ENCODE assay signal across 22 mouse cellular contexts in genomic region chr5:120393871-120394667, GRCm38 (mm10). TPM values are rescaled to one million over a fixed set of nuclear protein-coding genes. Genes with fewer than 3 reads are reported as not detected.
A peak's percentile ranks its signal among the peaks of the same experiment; 100 is the strongest.
DNase-seq lines count a peak whose midpoint lies in the region; ATAC-seq and TF ChIP-seq lines count a peak whose summit lies in the region.
"Had no signal": no experiment of that assay in that cellular context is flagged by ENCODE, and none has a peak within 500 bp of the region (broad histone marks: within the 10 kb centered on the region; RNA-seq: fewer than 3 reads in every experiment).

No protein-coding gene starts in this region.

- no peaks in the 10 kb centered on the region for H3K36me3 ChIP-seq in E14TG2a.4 (ENCODE audit: insufficient read depth, low read length)
- no peaks in the 10 kb centered on the region for H3K36me3 ChIP-seq in hindbrain, embryonic 11.5 days (ENCODE audit: control insufficient read depth, insufficient read depth, low read length)
- H3K36me3 ChIP-seq in midbrain, embryonic 14.5 days (ENCODE audit: control insufficient read depth, insufficient read depth, low read length) = no peaks in the 10 kb centered on the region
- H3K36me3 ChIP-seq: liver, embryonic 13.5 days had no signal

- H3K27ac ChIP-seq in hindbrain, embryonic 11.5 days (ENCODE audit: low read depth, low read length) = peak overlapping the region; percentile 84
- H3K27ac ChIP-seq in midbrain, embryonic 14.5 days (replicated peaks; ENCODE audit: low read depth, low read length) = peak overlapping the region; percentile 45; the same call in 1 of the 2 replicates
- H3K27ac ChIP-seq: liver, embryonic 13.5 days; stomach, postnatal 0 days had no signal

- H3K4me3 ChIP-seq in E14TG2a.4 (replicated peaks; ENCODE audit: low read length) = peak overlapping the region; percentile 63
- no peak overlapping the region for H3K4me3 ChIP-seq in hindbrain, embryonic 11.5 days (ENCODE audit: low read depth, low read length)
- no peak overlapping the region for H3K4me3 ChIP-seq in midbrain, embryonic 14.5 days (replicated peaks; ENCODE audit: low read depth, low read length)
- H3K4me3 ChIP-seq: erythroblast, embryonic 14.5 days; liver, embryonic 13.5 days; megakaryocyte, embryonic 14.5 days had no signal

- ATAC-seq in hindbrain, embryonic 11.5 days (ENCODE audit: low FRiP score) = peak; percentile 91
- ATAC-seq in midbrain, embryonic 14.5 days (ENCODE audit: low FRiP score, low TSS enrichment) = no peak; the same call in 1 of the 2 replicates
- ATAC-seq: lung, postnatal 0 days had no signal

- H3K9ac ChIP-seq in hindbrain, embryonic 11.5 days (ENCODE audit: low read depth, low read length) = no peak overlapping the region
- no peak overlapping the region for H3K9ac ChIP-seq in midbrain, embryonic 14.5 days (replicated peaks; ENCODE audit: low read length)
- H3K9ac ChIP-seq: liver, embryonic 13.5 days had no signal

- peak; percentile 43 for DNase-seq in embryo, embryonic 11 days
- DNase-seq in embryo, embryonic 10 days (ENCODE audit: low spot score) = no peak
- peak; percentile 73 for DNase-seq in hindbrain, embryonic 11.5 days (ENCODE audit: low spot score)
- DNase-seq in midbrain, embryonic 14.5 days = peak; percentile 51
- no peak for DNase-seq in spleen, adult 12 weeks (ENCODE audit: low spot score)
- DNase-seq in adrenal gland, postnatal 10 days = no peak
- DNase-seq in kidney, postnatal 10 days = no peak
- DNase-seq: cerebellum, adult 18-20 months; kidney, adult 9 months; liver, embryonic 13.5 days; thymus, postnatal 25 days had no signal

- H3K27me3 ChIP-seq in E14TG2a.4 (ENCODE audit: insufficient read depth, low read length) = peaks cover 85% of the 10 kb centered on the region
- peaks cover 7% of the 10 kb centered on the region; the same call in 1 of the 2 replicates for H3K27me3 ChIP-seq in hindbrain, embryonic 11.5 days (ENCODE audit: control insufficient read depth, insufficient read depth, low read length)
- peaks cover under 1% of the 10 kb centered on the region; the same call in 1 of the 2 replicates for H3K27me3 ChIP-seq in midbrain, embryonic 14.5 days (ENCODE audit: control insufficient read depth, insufficient read depth, low read length)

- no peaks in the 10 kb centered on the region for H3K9me3 ChIP-seq in E14TG2a.4 (ENCODE audit: low read length)
- H3K9me3 ChIP-seq in hindbrain, embryonic 11.5 days (ENCODE audit: control insufficient read depth, low read length) = no peaks in the 10 kb centered on the region
- no peaks in the 10 kb centered on the region for H3K9me3 ChIP-seq in midbrain, embryonic 14.5 days (ENCODE audit: control insufficient read depth, low read length)
- H3K9me3 ChIP-seq: liver, embryonic 13.5 days; megakaryocyte, embryonic 14.5 days had no signal

- WGBS in hindbrain, embryonic 11.5 days = 8% methylated on average over 24 of the region's 25 CpGs
- WGBS in midbrain, embryonic 14.5 days = 12% methylated on average over 25 of the region's 25 CpGs

- H3K4me2 ChIP-seq in hindbrain, embryonic 11.5 days (replicated peaks; ENCODE audit: low read depth, low read length) = no peak overlapping the region; the same call in 1 of the 2 replicates
- peak overlapping the region; percentile 15 for H3K4me2 ChIP-seq in midbrain, embryonic 14.5 days (ENCODE audit: low read length)
- H3K4me2 ChIP-seq: liver, embryonic 13.5 days had no signal

- TF ChIP-seq CTCF in E14TG2a.4 (conservative IDR thresholded peaks at IDR 0.05; ENCODE audit: low read length) = no peak

- H3K4me1 ChIP-seq in E14TG2a.4 (replicated peaks; ENCODE audit: low read depth, low read length) = peaks cover 31% of the 10 kb centered on the region
- peaks cover 5% of the 10 kb centered on the region; the same call in 1 of the 2 replicates for H3K4me1 ChIP-seq in hindbrain, embryonic 11.5 days (replicated peaks; ENCODE audit: control insufficient read depth, insufficient read depth, low read length)
- peaks cover 21% of the 10 kb centered on the region for H3K4me1 ChIP-seq in midbrain, embryonic 14.5 days (ENCODE audit: control insufficient read depth, insufficient read depth, low read length)
- H3K4me1 ChIP-seq: liver, embryonic 13.5 days had no signal

RNA-seq across cellular contexts. Expression of gene Lhx5, which starts 37.4 kb away (rescaled TPM):
- polyA plus RNA-seq in hindbrain, embryonic 11.5 days (2014; fragmentation: Nextera tagmentation; extraction: Ambion mirVana) = 36.1 and 41.6 TPM in 2 replicates
- polyA plus RNA-seq in midbrain, embryonic 14.5 days (2014; fragmentation: Nextera tagmentation; extraction: Ambion mirVana) = 34.1 and 44.9 TPM in 2 replicates
- not detected for total RNA-seq in adrenal gland, postnatal 10 days (2021)
- total RNA-seq: granulocyte monocyte progenitor cell, adult 5-6 weeks; neutrophil, adult 5-6 weeks had no signal
- polyA plus RNA-seq: cortical plate, adult 2 months; erythroblast, embryonic 14.5 days; heart, embryonic 14.5 days; limb, embryonic 11.5 days; liver, embryonic 13.5 days; lung, postnatal 0 days; spleen, adult 2 months had no signal

Comparison
In these comparisons a context has a peak if more than half of its experiments do, and no peak if none do; other contexts are left out.
1. DNase-seq: peak in embryo, embryonic 11 days (single experiment), hindbrain, embryonic 11.5 days (single experiment) and midbrain, embryonic 14.5 days (single experiment); none in embryo, embryonic 10 days (single experiment), spleen, adult 12 weeks (single experiment), adrenal gland, postnatal 10 days (single experiment) and kidney, postnatal 10 days (single experiment).